Mouse (Mus musculus) left cerebral cortex, adult 2 months (tissue): ENCODE measurements around the gene Mybph. TPM values are rescaled to one million over a fixed set of nuclear protein-coding genes. Genes with fewer than 3 reads are reported as not detected.
A peak's percentile ranks its signal among the peaks of the same experiment; 100 is the strongest.

Source experiments
- DNase-seq, 2 experiments: peaks; one replicate each; pipeline ENCODE4 v3.0.0; 2021 to 2022; ENCODE audit warnings: low spot score in 2 of 2, mixed read lengths in 1 of 2; ENCODE audit errors: extremely low spot score in 1 of 2
- H3K27ac ChIP-seq: fragments of 200-600 bp; 2 replicates; pipeline ENCODE4 v1.8.1; 2022
- H3K4me3 ChIP-seq: fragments of 200-600 bp; 2 replicates; pipeline ENCODE4 v1.8.1; 2022
- CTCF ChIP-seq: fragments of 200-600 bp; IDR thresholded peaks from 2 replicates; pipeline ENCODE4 v1.8.1; 2022; ENCODE audit warnings: antibody characterized with exemption, mild to moderate bottlenecking, moderate library complexity
- intact Hi-C: fragments of 180-260 bp; cut with DNase I; formaldehyde crosslinking; loops from one replicate; pipeline ENCODE4 v1.15.1; 2025
- total RNA-seq, 2 experiments: library from RNA; stranded (reverse); gene quantifications; 2 replicates each; pipeline ENCODE4 v1.2.3; 2021

Mybph gene
- total RNA-seq, 2 experiments from 2014 or later = 0.25 TPM; not detected in 1

GRCm38 (mm10) chr1:134230638-134231228 lies 37.5 kb downstream of the Mybph start:
- H3K4me3 ChIP-seq = peak overlapping the region; percentile 74; the same call in 1 of the 2 replicates
- peak overlapping the region; percentile 95 for H3K27ac ChIP-seq

GRCm38 (mm10) chr1:134231270-134231669 lies 38.0 kb downstream of the Mybph start:
- no peak for DNase-seq
- H3K4me3 ChIP-seq = peak overlapping the region; percentile 74
- TF ChIP-seq CTCF = no peak
- intact Hi-C loops = no loop called here
- peak overlapping the region; percentile 95 for H3K27ac ChIP-seq

More at GRCm38 (mm10) chr1:134230638-134231228, 37.5 kb downstream of the Mybph start:
- intact Hi-C loops = no loop called here
- no peak for DNase-seq
- TF ChIP-seq CTCF = no peak

- intact Hi-C loops = no loop called here
- no peak for DNase-seq
- H3K27ac ChIP-seq = peak overlapping the region; percentile 95; the same call in 1 of the 2 replicates
- no peak for TF ChIP-seq CTCF
- H3K4me3 ChIP-seq = peak overlapping the region; percentile 74
Measured at GRCm38 (mm10) chr1:134231681-134232080, 38.4 kb downstream of the Mybph start.

GRCm38 (mm10) chr1:134232326-134232725 lies 39.1 kb downstream of the Mybph start:
- TF ChIP-seq CTCF = no peak
- intact Hi-C loops = no loop called here

GRCm38 (mm10) chr1:134232778-134233531 lies 39.7 kb downstream of the Mybph start:
- Histone ChIP-seq H3K4me3 (peak overlapping the region; percentile 74), H3K27ac (peak overlapping the region; percentile 95)
- peak in 1 of 2 experiments; percentile 66 for DNase-seq
- TF ChIP-seq CTCF = no peak
- intact Hi-C loops = no loop called here

More at GRCm38 (mm10) chr1:134232326-134232725, 39.1 kb downstream of the Mybph start:
- no peak for DNase-seq
- Histone ChIP-seq H3K27ac (peak overlapping the region; percentile 95), H3K4me3 (peak overlapping the region; percentile 74)

GRCm38 (mm10) chr1:134233681-134234454 lies 40.6 kb downstream of the Mybph start:
- intact Hi-C loops = loop anchor here (2.0 kb wide), 1 partner anchor 29 kb away; no protein-coding TSS in a partner anchor
- Histone ChIP-seq H3K4me3 (peak overlapping the region; percentile 74), H3K27ac (peak overlapping the region; percentile 95)
- TF ChIP-seq CTCF = no peak
- no peak for DNase-seq

- no peak; the same call in none of the 2 replicates for TF ChIP-seq CTCF
- Histone ChIP-seq H3K4me3 (peak overlapping the region; percentile 74), H3K27ac (peak overlapping the region; percentile 95)
- intact Hi-C loops = loop anchor here (2.0 kb wide), 1 partner anchor 30 kb away; no protein-coding TSS in a partner anchor
- peak; percentile 67 to 72 for DNase-seq
Measured at GRCm38 (mm10) chr1:134234455-134235390, 41.5 kb downstream of the Mybph start.

- intact Hi-C loops = loop anchor here (2.0 kb wide), 1 partner anchor 31 kb away; no protein-coding TSS in a partner anchor
- Histone ChIP-seq H3K4me3 (peak within 1 kb of the TSS; percentile 74), H3K27ac (peak within 1 kb of the TSS; percentile 95)
- DNase-seq = no peak
- no peak for TF ChIP-seq CTCF
Measured at GRCm38 (mm10) chr1:134235391-134235921, 42.2 kb downstream of the Mybph start, which contains the start of gene Adora1. Gene Adora1, minus strand, starts transcription at chr1:134235431.

GRCm38 (mm10) chr1:134236142-134236541 lies 42.9 kb downstream of the Mybph start:
- intact Hi-C loops = no loop called here
- H3K27ac ChIP-seq = peak overlapping the region; percentile 95; the same call in 1 of the 2 replicates
- no peak for TF ChIP-seq CTCF
- H3K4me3 ChIP-seq = peak overlapping the region; percentile 74; the same call in 1 of the 2 replicates
- DNase-seq = no peak

- intact Hi-C loops = no loop called here
- DNase-seq = no peak
- no peak overlapping the region for H3K27ac ChIP-seq
- H3K4me3 ChIP-seq = no peak overlapping the region
- TF ChIP-seq CTCF = no peak
Measured at GRCm38 (mm10) chr1:134237438-134237837, 44.2 kb downstream of the Mybph start.
